Mouse (Mus musculus) neural tube, embryonic 11.5 days (tissue): ENCODE results near the gene Shisa4. TPM values are rescaled to one million over a fixed set of nuclear protein-coding genes. Genes with fewer than 3 reads are reported as not detected.

Source experiments
- ATAC-seq: fragments of 200-750 bp; cut with Nextera tagmentation; 2 replicates; pipeline ENCODE4 v1.8.0; 2017; ENCODE audit warnings: moderate number of reproducible peaks, mild to moderate bottlenecking, moderate TSS enrichment, moderate library complexity; ENCODE audit not compliant: insufficient read depth, low FRiP score, low TSS enrichment
- DNase-seq: peaks from one replicate; pipeline ENCODE4 v3.0.0-alpha.2; 2015; ENCODE audit warnings: low spot score
- H3K27ac ChIP-seq: fragments of 300-500 bp; sonication (generic); 2 replicates; pipeline ENCODE4 v1.5.1; 2014; ENCODE audit warnings: low read depth, mild to moderate bottlenecking, low read length
- H3K27me3 ChIP-seq: fragments of 300-500 bp; sonication (generic); 2 replicates; pipeline ENCODE4 v1.6.1; 2014; ENCODE audit warnings: mild to moderate bottlenecking, low read length, mixed read lengths; ENCODE audit not compliant: control insufficient read depth, insufficient read depth
- H3K36me3 ChIP-seq: fragments of 300-500 bp; sonication (generic); 2 replicates; pipeline ENCODE4 v1.6.1; 2014; ENCODE audit warnings: mild to moderate bottlenecking, low read length, moderate library complexity, mixed read lengths; ENCODE audit not compliant: control insufficient read depth, insufficient read depth
- H3K4me1 ChIP-seq: fragments of 300-500 bp; sonication (generic); 2 replicates; pipeline ENCODE4 v1.6.1; 2014; ENCODE audit warnings: low read length, mixed read lengths; ENCODE audit not compliant: control insufficient read depth, insufficient read depth
- H3K4me2 ChIP-seq: fragments of 300-500 bp; sonication (generic); 2 replicates; pipeline ENCODE4 v1.6.1; 2014; ENCODE audit warnings: low read depth, mild to moderate bottlenecking, moderate library complexity
- H3K4me3 ChIP-seq: fragments of 300-500 bp; sonication (generic); 2 replicates; pipeline ENCODE4 v1.5.1; 2014; ENCODE audit warnings: low read depth, low read length
- H3K9ac ChIP-seq: fragments of 300-500 bp; sonication (generic); 2 replicates; pipeline ENCODE4 v1.6.1; 2014; ENCODE audit warnings: mild to moderate bottlenecking, low read length
- H3K9me3 ChIP-seq: fragments of 300-500 bp; sonication (generic); 2 replicates; pipeline ENCODE4 v1.6.1; 2016; ENCODE audit warnings: low read length; ENCODE audit not compliant: control insufficient read depth
- WGBS: fragments of 180-500 bp; shearing (Covaris S2); extraction: QIAGEN DNeasy Blood & Tissue Kit; methylation state at CpG from one replicate; pipeline ENCODE4 v1.1.7; 2014; 5-methylcytosine and 5-hydroxymethylcytosine counted together
- polyA plus RNA-seq: library from polyadenylated mRNA; unstranded; fragments of >200 nt; fragmentation: Nextera tagmentation; extraction: Ambion mirVana; gene quantifications from 2 replicates; pipeline ENCODE4 v1.2.1, GENCODE M21; 2014

The Shisa4 gene
- polyA plus RNA-seq, 1 experiment from 2014 or later: 40.4 TPM

GRCm38 (mm10) chr1:135369415-135369814 lies 5.6 kb downstream of the Shisa4 start:
- H3K9me3 ChIP-seq: no peaks in the 10 kb centered on the region
- H3K4me2 ChIP-seq: no peak overlapping the region
- H3K9ac ChIP-seq: no peak overlapping the region
- no peak for ATAC-seq
- H3K27ac ChIP-seq: no peak overlapping the region
- no peak overlapping the region for H3K4me3 ChIP-seq
- H3K4me1 ChIP-seq: peaks cover 5% of the 10 kb centered on the region
- DNase-seq: no peak
- 82% methylated on average over 5 of the region's 5 CpGs for WGBS
- no peaks in the 10 kb centered on the region for H3K36me3 ChIP-seq
- no peaks in the 10 kb centered on the region for H3K27me3 ChIP-seq

DNA sequence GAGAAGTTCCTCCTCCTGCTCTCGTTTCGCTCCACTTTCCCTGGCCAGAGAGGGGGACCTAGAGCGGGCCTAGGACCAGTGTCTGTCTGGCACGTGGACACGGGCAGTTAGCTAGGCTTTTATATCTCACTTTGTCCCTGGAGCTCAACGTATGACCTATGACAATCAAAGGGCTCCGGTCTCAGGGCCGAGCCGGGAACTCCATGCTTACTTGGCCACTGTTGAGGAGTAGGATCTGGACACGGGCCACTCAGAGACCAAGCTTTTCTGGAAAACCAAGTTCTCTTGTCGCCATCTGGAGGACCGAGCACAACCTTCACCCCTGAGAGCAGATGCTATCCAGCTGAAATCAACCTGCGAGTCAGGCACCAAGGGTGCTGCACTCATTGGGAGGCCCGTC lies 6.1 kb downstream of the Shisa4 start:
- DNase-seq (peak; percentile 42), ATAC-seq (0 out of 2 replicates have a peak, but pooled peaks have one; percentile 21)
- Histone ChIP-seq H3K4me1 (peaks cover 5% of the 10 kb centered on the region), H3K4me3 (peak overlapping the region; percentile 30; the same call in 1 of the 2 replicates), H3K9me3 (no peaks in the 10 kb centered on the region), H3K36me3 (no peaks in the 10 kb centered on the region), H3K27ac (no peak overlapping the region), H3K9ac (peak overlapping the region; percentile 42), H3K27me3 (no peaks in the 10 kb centered on the region), H3K4me2 (peak overlapping the region; percentile 68)
- 8% methylated on average over 14 of the region's 14 CpGs for WGBS

DNA sequence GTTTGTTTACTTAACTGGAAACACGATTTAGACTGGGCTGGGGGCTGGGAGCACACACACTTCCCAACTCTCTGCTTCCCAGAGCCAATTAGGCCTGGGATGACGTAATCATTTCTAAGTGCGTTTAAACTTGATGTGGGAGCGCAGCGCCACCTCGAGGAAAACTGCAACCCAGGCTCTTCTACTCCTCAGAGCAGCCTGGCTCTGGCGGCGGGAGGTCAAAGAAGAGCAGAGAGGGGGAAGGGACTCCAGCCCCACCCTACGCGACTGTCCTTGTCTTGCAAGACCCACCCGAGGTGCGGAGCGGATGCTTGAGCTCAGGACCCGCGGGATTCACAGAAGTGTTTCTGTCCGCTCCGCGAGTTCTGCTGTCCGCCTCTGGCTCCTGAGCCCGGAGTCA lies 6.8 kb downstream of the Shisa4 start:
- DNase-seq (peak; percentile 90), ATAC-seq (peak; percentile 77)
- Histone ChIP-seq H3K4me1 (peaks cover 5% of the 10 kb centered on the region), H3K9ac (peak overlapping the region; percentile 42), H3K27ac (no peak overlapping the region), H3K27me3 (no peaks in the 10 kb centered on the region), H3K4me2 (peak overlapping the region; percentile 68), H3K36me3 (no peaks in the 10 kb centered on the region), H3K9me3 (no peaks in the 10 kb centered on the region), H3K4me3 (peak overlapping the region; percentile 30)
- WGBS: under 1% methylated on average over 20 of the region's 20 CpGs

DNA sequence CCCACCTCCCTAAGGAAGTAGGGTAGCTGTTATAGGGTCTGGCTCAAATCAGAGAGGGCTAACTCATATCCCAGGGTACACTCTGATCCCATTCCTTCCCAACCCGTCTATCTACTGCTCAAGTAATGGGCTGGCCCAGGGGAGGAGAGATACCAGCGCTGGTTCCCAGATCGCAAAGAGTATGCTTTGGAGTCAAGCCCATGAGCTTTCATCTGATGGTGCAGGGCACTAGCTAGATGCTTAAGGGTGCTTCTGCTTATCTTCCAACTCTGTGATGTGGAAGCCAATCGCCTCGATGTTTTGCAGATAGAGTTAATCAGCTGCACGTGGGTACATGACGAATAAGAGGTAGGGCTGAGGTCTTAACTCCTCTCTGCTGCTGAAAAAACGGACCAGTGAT lies 7.4 kb downstream of the Shisa4 start:
- 78% methylated on average over 8 of the region's 8 CpGs for WGBS
- Histone ChIP-seq H3K27ac (no peak overlapping the region), H3K4me3 (no peak overlapping the region), H3K4me2 (no peak overlapping the region), H3K4me1 (no peaks in the 10 kb centered on the region), H3K9ac (no peak overlapping the region), H3K27me3 (no peaks in the 10 kb centered on the region), H3K36me3 (no peaks in the 10 kb centered on the region), H3K9me3 (no peaks in the 10 kb centered on the region)
- no peak for ATAC-seq
- DNase-seq: no peak

DNA sequence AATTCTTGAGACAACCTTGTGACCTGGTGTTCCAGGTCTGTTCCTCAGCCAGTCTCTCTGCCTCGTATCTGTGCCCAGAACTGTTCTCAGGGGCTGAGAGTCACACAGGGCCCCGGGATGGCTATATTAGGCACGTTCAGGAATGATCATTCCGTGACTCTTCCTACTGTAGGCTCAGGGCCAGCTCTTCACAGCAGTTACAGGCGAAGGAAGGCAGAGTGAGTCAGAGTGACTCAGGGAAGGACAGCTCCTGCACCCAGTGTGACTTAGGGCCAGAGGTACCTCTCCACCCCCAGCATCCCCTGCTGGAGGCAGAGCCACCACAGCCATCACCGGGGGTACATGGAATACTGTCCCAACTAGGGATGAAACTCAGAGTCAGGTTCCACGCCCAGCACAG lies 8.0 kb downstream of the Shisa4 start:
- Histone ChIP-seq H3K9me3 (no peaks in the 10 kb centered on the region), H3K27ac (no peak overlapping the region), H3K4me1 (no peaks in the 10 kb centered on the region), H3K4me2 (no peak overlapping the region), H3K36me3 (no peaks in the 10 kb centered on the region), H3K9ac (no peak overlapping the region), H3K4me3 (no peak overlapping the region), H3K27me3 (no peaks in the 10 kb centered on the region)
- 85% methylated on average over 7 of the region's 7 CpGs for WGBS
- DNase-seq (no peak), ATAC-seq (no peak)

GRCm38 (mm10) chr1:135366380-135366779 lies 8.7 kb downstream of the Shisa4 start:
- H3K27ac ChIP-seq: no peak overlapping the region
- no peaks in the 10 kb centered on the region for H3K27me3 ChIP-seq
- H3K9me3 ChIP-seq: no peaks in the 10 kb centered on the region
- no peak for ATAC-seq
- no peak overlapping the region for H3K4me2 ChIP-seq
- no peak for DNase-seq
- no peak overlapping the region for H3K4me3 ChIP-seq
- no peak overlapping the region for H3K9ac ChIP-seq
- H3K36me3 ChIP-seq: no peaks in the 10 kb centered on the region
- H3K4me1 ChIP-seq: no peaks in the 10 kb centered on the region

DNA sequence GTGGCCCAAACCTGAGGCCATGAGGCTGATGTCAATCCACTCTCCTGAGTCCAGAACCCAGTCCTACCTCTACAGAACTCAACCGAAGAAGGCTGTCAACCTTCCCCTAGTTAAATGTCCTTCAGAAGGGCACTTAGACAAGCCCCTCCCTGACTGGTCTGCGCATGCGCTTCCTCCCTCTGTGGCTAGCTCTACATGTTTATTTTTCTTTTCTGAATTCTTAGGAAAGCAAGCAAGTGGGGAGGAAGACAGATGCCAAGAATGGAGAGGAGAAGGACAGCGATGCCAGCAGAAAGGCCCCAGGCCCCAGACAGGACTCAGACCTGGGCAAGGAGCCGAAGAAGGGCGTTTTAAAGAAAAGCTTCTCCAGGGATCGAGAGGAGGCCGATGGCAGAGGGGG lies 11.6 kb downstream of the Shisa4 start:
- Histone ChIP-seq H3K9ac (no peak overlapping the region), H3K4me3 (no peak overlapping the region), H3K27ac (no peak overlapping the region), H3K4me2 (no peak overlapping the region), H3K27me3 (no peaks in the 10 kb centered on the region), H3K9me3 (no peaks in the 10 kb centered on the region), H3K36me3 (no peaks in the 10 kb centered on the region), H3K4me1 (no peaks in the 10 kb centered on the region)
- ATAC-seq (no peak), DNase-seq (no peak)
- 87% methylated on average over 8 of the region's 8 CpGs for WGBS

- H3K36me3 ChIP-seq: no peaks in the 10 kb centered on the region
- ATAC-seq (no peak), DNase-seq (no peak)
- H3K4me2 ChIP-seq: no peak overlapping the region
- H3K27me3 ChIP-seq: no peaks in the 10 kb centered on the region
- H3K4me1 ChIP-seq: no peaks in the 10 kb centered on the region
- H3K9me3 ChIP-seq: no peaks in the 10 kb centered on the region
- H3K27ac ChIP-seq: no peak overlapping the region
- H3K4me3 ChIP-seq: no peak overlapping the region
- H3K9ac ChIP-seq: no peak overlapping the region
Measured at GRCm38 (mm10) chr1:135362115-135362514, 12.9 kb downstream of the Shisa4 start.

GRCm38 (mm10) chr1:135361491-135361890 lies 13.5 kb downstream of the Shisa4 start:
- no peaks in the 10 kb centered on the region for H3K36me3 ChIP-seq
- ATAC-seq: no peak
- no peak for DNase-seq
- H3K9ac ChIP-seq: no peak overlapping the region
- H3K4me2 ChIP-seq: no peak overlapping the region
- no peaks in the 10 kb centered on the region for H3K27me3 ChIP-seq
- no peaks in the 10 kb centered on the region for H3K4me1 ChIP-seq
- no peaks in the 10 kb centered on the region for H3K9me3 ChIP-seq
- no peak overlapping the region for H3K4me3 ChIP-seq
- 81% methylated on average over 4 of the region's 4 CpGs for WGBS
- no peak overlapping the region for H3K27ac ChIP-seq
